Mouse (Mus musculus) limb, embryonic 14.5 days (tissue): Measurements from ENCODE around the gene Pigb. TPM values are rescaled to one million over a fixed set of nuclear protein-coding genes. Genes with fewer than 3 reads are reported as not detected.

ENCODE experiments used
- ATAC-seq: fragments of 200-750 bp; cut with Nextera tagmentation; 2 replicates; pipeline ENCODE4 v1.8.0; 2017; ENCODE audit warnings: low read depth, moderate number of reproducible peaks, moderate TSS enrichment; ENCODE audit not compliant: low FRiP score
- DNase-seq: peaks from one replicate; pipeline ENCODE4 v3.0.0-alpha.2; 2015; ENCODE audit warnings: low spot score
- H3K27ac ChIP-seq: fragments of 300-500 bp; sonication (generic); replicated peaks from 2 replicates; pipeline ENCODE4 v1.5.1; 2014; ENCODE audit warnings: low read depth, mild to moderate bottlenecking, low read length, moderate library complexity, mixed read lengths
- H3K27me3 ChIP-seq: fragments of 300-500 bp; sonication (generic); 2 replicates; pipeline ENCODE4 v1.6.1; 2014; ENCODE audit warnings: low read length, mixed read lengths; ENCODE audit not compliant: control insufficient read depth, insufficient read depth
- H3K36me3 ChIP-seq: fragments of 300-500 bp; sonication (generic); 2 replicates; pipeline ENCODE4 v1.6.1; 2014; ENCODE audit warnings: mild to moderate bottlenecking, low read length, moderate library complexity, mixed read lengths; ENCODE audit not compliant: control insufficient read depth, insufficient read depth
- H3K4me1 ChIP-seq: fragments of 300-500 bp; sonication (generic); 2 replicates; pipeline ENCODE4 v1.6.1; 2014; ENCODE audit warnings: antibody characterized with exemption, low read length, mixed read lengths; ENCODE audit not compliant: control insufficient read depth, insufficient read depth
- H3K4me2 ChIP-seq: fragments of 300-500 bp; sonication (generic); replicated peaks from 2 replicates; pipeline ENCODE4 v1.6.1; 2014; ENCODE audit warnings: low read depth, mild to moderate bottlenecking, low read length, moderate library complexity; ENCODE audit not compliant: severe bottlenecking
- H3K4me3 ChIP-seq: fragments of 300-500 bp; sonication (generic); replicated peaks from 2 replicates; pipeline ENCODE4 v1.5.1; 2014; ENCODE audit warnings: low read length
- H3K9ac ChIP-seq: fragments of 300-500 bp; sonication (generic); 2 replicates; pipeline ENCODE4 v1.6.1; 2014; ENCODE audit warnings: mild to moderate bottlenecking, low read depth, low read length, moderate library complexity; ENCODE audit not compliant: severe bottlenecking
- H3K9me3 ChIP-seq: fragments of 300-500 bp; sonication (generic); 2 replicates; pipeline ENCODE4 v1.6.1; 2016; ENCODE audit warnings: low read length; ENCODE audit not compliant: control insufficient read depth
- POLR2A ChIP-seq: fragments of 200-500 bp; IDR thresholded peaks from 2 replicates; pipeline ENCODE4 v1.8.0; 2012; ENCODE audit warnings: inconsistent platforms, mild to moderate bottlenecking, moderate library complexity, borderline replicate concordance; ENCODE audit not compliant: insufficient read depth, insufficient read length; ENCODE audit errors: extremely low read depth
- WGBS: fragments of 180-500 bp; shearing (Covaris S2); extraction: QIAGEN DNeasy Blood & Tissue Kit; methylation state at CpG from one replicate; pipeline ENCODE4 v1.1.7; 2014; 5-methylcytosine and 5-hydroxymethylcytosine counted together
- polyA plus RNA-seq, 2 experiments: library from polyadenylated mRNA; depleted of rRNA in 1 of 2; stranded (reverse) in 1 of 2; unstranded in 1 of 2; fragments of >200 nt; fragmentation: Nextera tagmentation in 1 of 2; extraction: Ambion mirVana in 1 of 2; gene quantifications; 2 replicates each; pipeline versions ENCODE4 v1.2.1 to v1.2.3; 2012 to 2014

The Pigb gene
- polyA plus RNA-seq, 2 experiments = 15.2 to 20.8 TPM

GRCm38 (mm10) chr9:72975242-72975641 is 64.9 kb downstream of the Pigb start:
- Histone ChIP-seq H3K9me3 (no peaks in the 10 kb centered on the region), H3K27me3 (no peaks in the 10 kb centered on the region), H3K4me3 (no peak overlapping the region), H3K4me2 (no peak overlapping the region), H3K36me3 (no peaks in the 10 kb centered on the region), H3K9ac (no peak overlapping the region), H3K4me1 (no peaks in the 10 kb centered on the region), H3K27ac (no peak overlapping the region)
- ATAC-seq (no peak), DNase-seq (no peak)
- no peak for TF ChIP-seq POLR2A
- WGBS = 84% methylated on average over 1 of the region's 1 CpGs

- Histone ChIP-seq H3K9ac (no peak overlapping the region), H3K27me3 (no peaks in the 10 kb centered on the region), H3K4me2 (no peak overlapping the region), H3K4me1 (no peaks in the 10 kb centered on the region), H3K4me3 (no peak overlapping the region), H3K36me3 (no peaks in the 10 kb centered on the region), H3K27ac (no peak overlapping the region), H3K9me3 (no peaks in the 10 kb centered on the region)
- ATAC-seq = no peak
- no peak for TF ChIP-seq POLR2A
- no peak for DNase-seq
- 86% methylated on average over 5 of the region's 5 CpGs for WGBS
Measured at GRCm38 (mm10) chr9:72974734-72975133, 65.4 kb downstream of the Pigb start.

- no peak for TF ChIP-seq POLR2A
- Histone ChIP-seq H3K4me2 (no peak overlapping the region), H3K9ac (no peak overlapping the region), H3K4me3 (no peak overlapping the region), H3K4me1 (no peaks in the 10 kb centered on the region), H3K27me3 (no peaks in the 10 kb centered on the region), H3K9me3 (no peaks in the 10 kb centered on the region), H3K36me3 (no peaks in the 10 kb centered on the region), H3K27ac (no peak overlapping the region)
- DNase-seq (no peak), ATAC-seq (no peak)
Measured at GRCm38 (mm10) chr9:72972984-72973383, 67.2 kb downstream of the Pigb start.

- ATAC-seq (no peak), DNase-seq (no peak)
- Histone ChIP-seq H3K36me3 (no peaks in the 10 kb centered on the region), H3K4me3 (no peak overlapping the region), H3K27ac (no peak overlapping the region), H3K4me2 (no peak overlapping the region), H3K27me3 (no peaks in the 10 kb centered on the region), H3K9ac (no peak overlapping the region), H3K4me1 (no peaks in the 10 kb centered on the region), H3K9me3 (no peaks in the 10 kb centered on the region)
- TF ChIP-seq POLR2A = no peak
- 81% methylated on average over 5 of the region's 5 CpGs for WGBS
Measured at GRCm38 (mm10) chr9:72972435-72972834, 67.7 kb downstream of the Pigb start.

- Histone ChIP-seq H3K4me2 (no peak overlapping the region), H3K9me3 (no peaks in the 10 kb centered on the region), H3K4me3 (no peak overlapping the region), H3K9ac (no peak overlapping the region), H3K36me3 (no peaks in the 10 kb centered on the region), H3K27me3 (no peaks in the 10 kb centered on the region), H3K27ac (no peak overlapping the region), H3K4me1 (no peaks in the 10 kb centered on the region)
- WGBS = 68% methylated on average over 7 of the region's 7 CpGs
- TF ChIP-seq POLR2A = no peak
- DNase-seq (no peak), ATAC-seq (no peak)
Measured at GRCm38 (mm10) chr9:72969874-72970273, 70.3 kb downstream of the Pigb start.

- no peaks in the 10 kb centered on the region for H3K27me3 ChIP-seq
- 32% methylated on average over 11 of the region's 11 CpGs for WGBS
- H3K4me1 ChIP-seq = no peaks in the 10 kb centered on the region
- no peak for TF ChIP-seq POLR2A
- H3K9ac ChIP-seq = no peak overlapping the region
- H3K4me2 ChIP-seq = no peak overlapping the region
- ATAC-seq = peak; percentile 65; the same call in 1 of the 2 replicates
- H3K27ac ChIP-seq = no peak overlapping the region
- DNase-seq = peak; percentile 39
- no peaks in the 10 kb centered on the region for H3K9me3 ChIP-seq
- H3K36me3 ChIP-seq = no peaks in the 10 kb centered on the region
- H3K4me3 ChIP-seq = no peak overlapping the region
Measured at GRCm38 (mm10) chr9:72968349-72969061, 71.7 kb downstream of the Pigb start.
